Mouse (Mus musculus) intestine, embryonic 14.5 days (tissue): ENCODE measurements at regions not wholly inside any gene's neighbourhood (a gene's known extent, or its start where the extent isn't known, plus 50 kb on each side); places are given as distances from the start of the nearest gene placed in this dataset.
A peak's percentile ranks its signal among the peaks of the same experiment; 100 is the strongest.

Experiments used
- ATAC-seq: fragments of 200-750 bp; cut with Nextera tagmentation; replicated peaks from 2 replicates; pipeline ENCODE4 v1.8.0; 2017; ENCODE audit warnings: low read depth, moderate number of reproducible peaks, moderate TSS enrichment, moderate library complexity; ENCODE audit not compliant: low FRiP score, low TSS enrichment
- DNase-seq: peaks from one replicate; pipeline ENCODE4 v3.0.0-alpha.2; 2018; ENCODE audit warnings: low spot score
- H3K27ac ChIP-seq: fragments of 300-500 bp; sonication (generic); 2 replicates; pipeline ENCODE4 v1.5.1; 2014; ENCODE audit warnings: low read depth, mild to moderate bottlenecking, control low read depth
- H3K27me3 ChIP-seq: fragments of 300-500 bp; sonication (generic); replicated peaks from 2 replicates; pipeline ENCODE4 v1.6.1; 2014; ENCODE audit warnings: low read length, control low read depth; ENCODE audit not compliant: control insufficient read depth, insufficient read depth
- H3K36me3 ChIP-seq: fragments of 300-500 bp; sonication (generic); 2 replicates; pipeline ENCODE4 v1.6.1; 2014; ENCODE audit warnings: low read length, control low read depth; ENCODE audit not compliant: control insufficient read depth, insufficient read depth
- H3K4me1 ChIP-seq: fragments of 300-500 bp; sonication (generic); replicated peaks from 2 replicates; pipeline ENCODE4 v1.6.1; 2014; ENCODE audit warnings: low read length, control low read depth, mixed read lengths; ENCODE audit not compliant: control insufficient read depth, insufficient read depth
- H3K4me2 ChIP-seq: fragments of 300-500 bp; sonication (generic); 2 replicates; pipeline ENCODE4 v1.6.1; 2014; ENCODE audit warnings: low read length
- H3K4me3 ChIP-seq: fragments of 300-500 bp; sonication (generic); 2 replicates; pipeline ENCODE4 v1.5.1; 2014; ENCODE audit warnings: low read depth, low read length, control low read depth, mixed read lengths
- H3K9ac ChIP-seq: fragments of 300-500 bp; sonication (generic); 2 replicates; pipeline ENCODE4 v1.6.1; 2014; ENCODE audit warnings: mild to moderate bottlenecking, low read length
- H3K9me3 ChIP-seq: fragments of 300-500 bp; sonication (generic); 2 replicates; pipeline ENCODE4 v1.6.1; 2016; ENCODE audit warnings: low read length, control low read depth; ENCODE audit not compliant: control insufficient read depth
- WGBS: fragments of 180-500 bp; shearing (Covaris S2); extraction: QIAGEN DNeasy Blood & Tissue Kit; methylation state at CpG from one replicate; pipeline ENCODE4 v1.1.7; 2014; 5-methylcytosine and 5-hydroxymethylcytosine counted together

GRCm38 (mm10) chr8:34431985-34432384 is 320.4 kb upstream of the Gm10131 start:
- Histone ChIP-seq H3K9me3 (no peaks in the 10 kb centered on the region), H3K27me3 (no peaks in the 10 kb centered on the region), H3K4me3 (no peak overlapping the region), H3K36me3 (no peaks in the 10 kb centered on the region), H3K4me2 (no peak overlapping the region), H3K9ac (no peak overlapping the region), H3K4me1 (0 out of 2 replicates have a peak, but pooled peaks cover 4% of the 10 kb centered on the region), H3K27ac (no peak overlapping the region)
- DNase-seq, result peak; percentile 32
- ATAC-seq, result no peak
- 90% methylated on average over 7 of the region's 7 CpGs for WGBS

- H3K4me2 ChIP-seq, result no peak overlapping the region
- 0 out of 2 replicates have a peak, but pooled peaks cover 4% of the 10 kb centered on the region for H3K4me1 ChIP-seq
- 59% methylated on average over 3 of the region's 3 CpGs for WGBS
- H3K9ac ChIP-seq, result no peak overlapping the region
- no peaks in the 10 kb centered on the region for H3K27me3 ChIP-seq
- H3K9me3 ChIP-seq, result no peaks in the 10 kb centered on the region
- DNase-seq (no peak), ATAC-seq (no peak)
- H3K4me3 ChIP-seq, result no peak overlapping the region
- H3K27ac ChIP-seq, result no peak overlapping the region
- H3K36me3 ChIP-seq, result no peaks in the 10 kb centered on the region
Measured at GRCm38 (mm10) chr8:34429231-34429630, 317.7 kb upstream of the Gm10131 start.

- Histone ChIP-seq H3K9me3 (no peaks in the 10 kb centered on the region), H3K4me3 (no peak overlapping the region), H3K36me3 (no peaks in the 10 kb centered on the region), H3K4me1 (no peaks in the 10 kb centered on the region), H3K9ac (no peak overlapping the region), H3K27me3 (no peaks in the 10 kb centered on the region), H3K4me2 (no peak overlapping the region), H3K27ac (no peak overlapping the region)
- no peak for ATAC-seq
- 81% methylated on average over 3 of the region's 3 CpGs for WGBS
- no peak for DNase-seq
Measured at GRCm38 (mm10) chr8:34401571-34401970, 290.0 kb upstream of the Gm10131 start.

GRCm38 (mm10) chr8:34398914-34399813 is 287.6 kb upstream of the Gm10131 start:
- Histone ChIP-seq H3K4me3 (no peak overlapping the region), H3K4me1 (no peaks in the 10 kb centered on the region), H3K9ac (no peak overlapping the region), H3K4me2 (no peak overlapping the region), H3K27ac (no peak overlapping the region), H3K27me3 (no peaks in the 10 kb centered on the region), H3K9me3 (no peaks in the 10 kb centered on the region), H3K36me3 (no peaks in the 10 kb centered on the region)
- ATAC-seq (no peak), DNase-seq (no peak)
- WGBS, result 74% methylated on average over 14 of the region's 14 CpGs

GRCm38 (mm10) chr8:34397583-34398411 is 286.3 kb upstream of the Gm10131 start:
- Histone ChIP-seq H3K9me3 (no peaks in the 10 kb centered on the region), H3K27me3 (no peaks in the 10 kb centered on the region), H3K27ac (no peak overlapping the region), H3K4me1 (no peaks in the 10 kb centered on the region), H3K4me2 (no peak overlapping the region), H3K4me3 (no peak overlapping the region), H3K9ac (no peak overlapping the region), H3K36me3 (no peaks in the 10 kb centered on the region)
- 45% methylated on average over 22 of the region's 23 CpGs for WGBS
- no peak for ATAC-seq
- DNase-seq, result peak; percentile 57

GRCm38 (mm10) chr8:34397225-34397582 is 285.7 kb upstream of the Gm10131 start:
- no peak overlapping the region for H3K4me2 ChIP-seq
- H3K27ac ChIP-seq, result no peak overlapping the region
- no peaks in the 10 kb centered on the region for H3K9me3 ChIP-seq
- peak; percentile 52 for DNase-seq
- WGBS, result 52% methylated on average over 4 of the region's 4 CpGs
- H3K4me1 ChIP-seq, result peaks cover 4% of the 10 kb centered on the region; the same call in 1 of the 2 replicates
- no peak overlapping the region for H3K9ac ChIP-seq
- H3K27me3 ChIP-seq, result no peaks in the 10 kb centered on the region
- ATAC-seq, result no peak
- H3K4me3 ChIP-seq, result no peak overlapping the region
- H3K36me3 ChIP-seq, result no peaks in the 10 kb centered on the region

GRCm38 (mm10) chr8:34392981-34393828 is 281.7 kb upstream of the Gm10131 start:
- Histone ChIP-seq H3K4me1 (peaks cover 4% of the 10 kb centered on the region; the same call in 1 of the 2 replicates), H3K27me3 (no peaks in the 10 kb centered on the region), H3K9ac (no peak overlapping the region), H3K4me3 (no peak overlapping the region), H3K27ac (no peak overlapping the region), H3K4me2 (no peak overlapping the region), H3K9me3 (no peaks in the 10 kb centered on the region), H3K36me3 (no peaks in the 10 kb centered on the region)
- DNase-seq, result no peak
- no peak for ATAC-seq
- 90% methylated on average over 15 of the region's 15 CpGs for WGBS
